Mouse (Mus musculus) MEL (cell line): ENCODE data around the gene Mrpl39.

Experiments
- CHD1 ChIP-seq: IDR thresholded peaks from 2 replicates; pipeline ENCODE4 v1.6.1; 2012; ENCODE audit warnings: low read depth, mild to moderate bottlenecking, inconsistent platforms, low read length, improper control_type of control experiment
- CTCF ChIP-seq, 3 experiments: IDR thresholded peaks in 2 of 3; conservative IDR thresholded peaks in 1 of 3; 2 replicates each; pipeline ENCODE4 v1.5.1; 2011 to 2012; ENCODE audit warnings: low read length in 3 of 3, low read depth in 2 of 3, mild to moderate bottlenecking in 2 of 3, improper control_type of control experiment in 1 of 3, inconsistent platforms in 1 of 3, mixed read lengths in 1 of 3, moderate library complexity in 1 of 3; ENCODE audit not compliant: control insufficient read depth in 1 of 3, insufficient read depth in 1 of 3, poor library complexity in 1 of 3, severe bottlenecking in 1 of 3
- GATA1 ChIP-seq: IDR thresholded peaks from 2 replicates; pipeline ENCODE4 v1.6.1; 2011; ENCODE audit warnings: low read depth, low read length, improper control_type of control experiment
- HCFC1 ChIP-seq: IDR thresholded peaks from 2 replicates; pipeline ENCODE4 v1.6.1; 2012; ENCODE audit warnings: low read depth, mild to moderate bottlenecking, inconsistent platforms, low read length, improper control_type of control experiment, moderate library complexity
- MEF2A ChIP-seq: IDR thresholded peaks from 2 replicates; pipeline ENCODE4 v1.6.1; 2014; ENCODE audit warnings: low read depth, mild to moderate bottlenecking, inconsistent platforms, low read length, improper control_type of control experiment; ENCODE audit not compliant: poor library complexity, insufficient replicate concordance, severe bottlenecking; ENCODE audit errors: extremely low read depth
- POLR2A ChIP-seq, 2 experiments: IDR thresholded peaks; 2 replicates each; pipeline ENCODE4 v1.6.1; 2011 to 2012; ENCODE audit warnings: low read length in 2 of 2, mild to moderate bottlenecking in 2 of 2, control low read depth in 1 of 2, improper control_type of control experiment in 1 of 2, low read depth in 1 of 2, moderate library complexity in 1 of 2; ENCODE audit not compliant: control insufficient read depth in 1 of 2, insufficient read depth in 1 of 2, poor library complexity in 1 of 2
- TAL1 ChIP-seq: IDR thresholded peaks from 2 replicates; pipeline ENCODE4 v1.6.1; 2012; ENCODE audit warnings: mild to moderate bottlenecking, inconsistent platforms, low read length, moderate library complexity, mixed read lengths
- ZC3H11A ChIP-seq: IDR thresholded peaks from 2 replicates; pipeline ENCODE4 v1.6.1; 2012; ENCODE audit warnings: low read depth, mild to moderate bottlenecking, inconsistent platforms, low read length, improper control_type of control experiment
- ZKSCAN1 ChIP-seq: IDR thresholded peaks from 2 replicates; pipeline ENCODE4 v1.6.1; 2012; ENCODE audit warnings: low read depth, mild to moderate bottlenecking, inconsistent platforms, low read length, improper control_type of control experiment, moderate library complexity

- TF ChIP-seq ZC3H11A (no peak), POLR2A (IDR thresholded peaks at IDR 0.05; ENCODE audit: control insufficient read depth in 1 of 2, insufficient read depth in 1 of 2, low read depth in 1 of 2, low read length in 2 of 2, poor library complexity in 1 of 2) (no peak), CTCF (IDR thresholded peaks at IDR 0.05 in 2 of 3, conservative IDR thresholded peaks at IDR 0.05 in 1 of 3; ENCODE audit: control insufficient read depth in 1 of 3, insufficient read depth in 1 of 3, low read depth in 2 of 3, low read length in 3 of 3, poor library complexity in 1 of 3, severe bottlenecking in 1 of 3) (no peak), GATA1 (no peak), CHD1 (no peak), ZKSCAN1 (no peak), HCFC1 (no peak), MEF2A (no peak), TAL1 (no peak)
Observed at GRCm38 (mm10) chr16:84702230-84703128, 33.1 kb downstream of the Mrpl39 start.
